Mouse (Mus musculus): ENCODE measurements around the gene Tmem117. TPM values are rescaled to one million over a fixed set of nuclear protein-coding genes. Genes with fewer than 3 reads are reported as not detected.

The Tmem117 gene
- polyA plus RNA-seq, 1 experiment = 0.54 TPM

- TF ChIP-seq POLR2A (IDR thresholded peaks at IDR 0.05; ENCODE audit: borderline replicate concordance, low read depth, low read length) = no peak
- no peak for TF ChIP-seq CTCF (IDR thresholded peaks at IDR 0.05; ENCODE audit: low read depth, low read length)
- Histone ChIP-seq H3K4me3 (ENCODE audit: insufficient read depth, low read length) (no peak overlapping the region), H3K4me1 (ENCODE audit: control insufficient read depth, insufficient read depth, low read length) (no peaks in the 10 kb centered on the region), H3K27ac (ENCODE audit: insufficient read depth, low read depth, low read length) (no peak overlapping the region)
Measured at GRCm38 (mm10) chr15:94957202-94957601, 328.2 kb downstream of the Tmem117 start.

GRCm38 (mm10) chr15:94967004-94967403 is 338.0 kb downstream of the Tmem117 start:
- Histone ChIP-seq H3K4me3 (ENCODE audit: insufficient read depth, low read length) (no peak overlapping the region), H3K4me1 (ENCODE audit: control insufficient read depth, insufficient read depth, low read length) (no peaks in the 10 kb centered on the region), H3K27ac (ENCODE audit: insufficient read depth, low read depth, low read length) (no peak overlapping the region)
- TF ChIP-seq POLR2A (IDR thresholded peaks at IDR 0.05; ENCODE audit: borderline replicate concordance, low read depth, low read length) (no peak), CTCF (IDR thresholded peaks at IDR 0.05; ENCODE audit: low read depth, low read length) (no peak)

GRCm38 (mm10) chr15:94968403-94969180 is 339.6 kb downstream of the Tmem117 start:
- no peak overlapping the region for H3K4me3 ChIP-seq (ENCODE audit: insufficient read depth, low read length)
- no peak overlapping the region for H3K27ac ChIP-seq (ENCODE audit: insufficient read depth, low read depth, low read length)
- TF ChIP-seq CTCF (IDR thresholded peaks at IDR 0.05; ENCODE audit: low read depth, low read length) (no peak), POLR2A (IDR thresholded peaks at IDR 0.05; ENCODE audit: borderline replicate concordance, low read depth, low read length) (no peak)
- H3K4me1 ChIP-seq (ENCODE audit: control insufficient read depth, insufficient read depth, low read length) = no peaks in the 10 kb centered on the region

- no peaks in the 10 kb centered on the region for H3K4me1 ChIP-seq (ENCODE audit: control insufficient read depth, insufficient read depth, low read length)
- TF ChIP-seq CTCF (IDR thresholded peaks at IDR 0.05; ENCODE audit: low read depth, low read length) = no peak
- no peak for TF ChIP-seq POLR2A (IDR thresholded peaks at IDR 0.05; ENCODE audit: borderline replicate concordance, low read depth, low read length)
- H3K4me3 ChIP-seq (ENCODE audit: insufficient read depth, low read length) = no peak overlapping the region
- no peak overlapping the region for H3K27ac ChIP-seq (ENCODE audit: insufficient read depth, low read depth, low read length)
Measured at GRCm38 (mm10) chr15:94981798-94982197, 352.8 kb downstream of the Tmem117 start.

- Histone ChIP-seq H3K4me1 (ENCODE audit: control insufficient read depth, insufficient read depth, low read length) (no peaks in the 10 kb centered on the region), H3K4me3 (ENCODE audit: insufficient read depth, low read length) (no peak overlapping the region), H3K27ac (ENCODE audit: insufficient read depth, low read depth, low read length) (no peak overlapping the region)
- TF ChIP-seq POLR2A (IDR thresholded peaks at IDR 0.05; ENCODE audit: borderline replicate concordance, low read depth, low read length) (no peak), CTCF (IDR thresholded peaks at IDR 0.05; ENCODE audit: low read depth, low read length) (no peak)
Measured at GRCm38 (mm10) chr15:94995352-94995751, 366.3 kb downstream of the Tmem117 start.

GRCm38 (mm10) chr15:95005121-95005824 is 376.2 kb downstream of the Tmem117 start:
- Histone ChIP-seq H3K4me3 (ENCODE audit: insufficient read depth, low read length) (no peak overlapping the region), H3K27ac (ENCODE audit: insufficient read depth, low read depth, low read length) (no peak overlapping the region), H3K4me1 (ENCODE audit: control insufficient read depth, insufficient read depth, low read length) (no peaks in the 10 kb centered on the region)
- TF ChIP-seq CTCF (IDR thresholded peaks at IDR 0.05; ENCODE audit: low read depth, low read length) = no peak
- TF ChIP-seq POLR2A (IDR thresholded peaks at IDR 0.05; ENCODE audit: borderline replicate concordance, low read depth, low read length) = no peak

- H3K27ac ChIP-seq (ENCODE audit: insufficient read depth, low read depth, low read length) = no peak overlapping the region
- TF ChIP-seq POLR2A (IDR thresholded peaks at IDR 0.05; ENCODE audit: borderline replicate concordance, low read depth, low read length) (no peak), CTCF (IDR thresholded peaks at IDR 0.05; ENCODE audit: low read depth, low read length) (no peak)
- H3K4me3 ChIP-seq (ENCODE audit: insufficient read depth, low read length) = no peak overlapping the region
- H3K4me1 ChIP-seq (ENCODE audit: control insufficient read depth, insufficient read depth, low read length) = no peaks in the 10 kb centered on the region
Measured at GRCm38 (mm10) chr15:95022251-95022650, 393.2 kb downstream of the Tmem117 start.

GRCm38 (mm10) chr15:95024401-95024800 is 395.4 kb downstream of the Tmem117 start:
- H3K4me3 ChIP-seq (ENCODE audit: insufficient read depth, low read length) = no peak overlapping the region
- no peaks in the 10 kb centered on the region for H3K4me1 ChIP-seq (ENCODE audit: control insufficient read depth, insufficient read depth, low read length)
- TF ChIP-seq POLR2A (IDR thresholded peaks at IDR 0.05; ENCODE audit: borderline replicate concordance, low read depth, low read length) = no peak
- TF ChIP-seq CTCF (IDR thresholded peaks at IDR 0.05; ENCODE audit: low read depth, low read length) = no peak
- no peak overlapping the region for H3K27ac ChIP-seq (ENCODE audit: insufficient read depth, low read depth, low read length)

- Histone ChIP-seq H3K4me1 (ENCODE audit: control insufficient read depth, insufficient read depth, low read length) (no peaks in the 10 kb centered on the region), H3K27ac (ENCODE audit: insufficient read depth, low read depth, low read length) (no peak overlapping the region), H3K4me3 (ENCODE audit: insufficient read depth, low read length) (no peak overlapping the region)
- TF ChIP-seq POLR2A (IDR thresholded peaks at IDR 0.05; ENCODE audit: borderline replicate concordance, low read depth, low read length) = no peak
- TF ChIP-seq CTCF (IDR thresholded peaks at IDR 0.05; ENCODE audit: low read depth, low read length) = no peak
Measured at GRCm38 (mm10) chr15:95028862-95029486, 399.9 kb downstream of the Tmem117 start.

GRCm38 (mm10) chr15:95029487-95029875 is 400.4 kb downstream of the Tmem117 start:
- no peak overlapping the region for H3K27ac ChIP-seq (ENCODE audit: insufficient read depth, low read depth, low read length)
- H3K4me1 ChIP-seq (ENCODE audit: control insufficient read depth, insufficient read depth, low read length) = no peaks in the 10 kb centered on the region
- TF ChIP-seq POLR2A (IDR thresholded peaks at IDR 0.05; ENCODE audit: borderline replicate concordance, low read depth, low read length) = no peak
- TF ChIP-seq CTCF (IDR thresholded peaks at IDR 0.05; ENCODE audit: low read depth, low read length) = no peak
- no peak overlapping the region for H3K4me3 ChIP-seq (ENCODE audit: insufficient read depth, low read length)

Data from bone marrow macrophage, adult 2 months (primary cell).